Mouse (Mus musculus) embryonic facial prominence, embryonic 14.5 days (tissue): ENCODE results near the gene Tnnt3. TPM values are rescaled to one million over a fixed set of nuclear protein-coding genes. Genes with fewer than 3 reads are reported as not detected.

ENCODE experiments used
- ATAC-seq: fragments of 200-750 bp; cut with Nextera tagmentation; 2 replicates; pipeline ENCODE4 v1.8.0; 2017; ENCODE audit warnings: low read depth, moderate number of reproducible peaks, moderate TSS enrichment
- DNase-seq: peaks from one replicate; pipeline ENCODE4 v3.0.0-alpha.2; 2015; ENCODE audit warnings: low spot score
- H3K27ac ChIP-seq: fragments of 300-500 bp; sonication (generic); replicated peaks from 2 replicates; pipeline ENCODE4 v1.5.1; 2014; ENCODE audit warnings: low read depth, mild to moderate bottlenecking, low read length, moderate library complexity
- H3K27me3 ChIP-seq: fragments of 300-500 bp; sonication (generic); replicated peaks from 2 replicates; pipeline ENCODE4 v1.6.1; 2014; ENCODE audit warnings: low read length; ENCODE audit not compliant: control insufficient read depth, insufficient read depth
- H3K36me3 ChIP-seq: fragments of 300-500 bp; sonication (generic); 2 replicates; pipeline ENCODE4 v1.6.1; 2014; ENCODE audit warnings: low read length, mixed read lengths; ENCODE audit not compliant: control insufficient read depth, insufficient read depth
- H3K4me1 ChIP-seq: fragments of 300-500 bp; sonication (generic); 2 replicates; pipeline ENCODE4 v1.6.1; 2014; ENCODE audit warnings: antibody characterized with exemption, low read length; ENCODE audit not compliant: control insufficient read depth, insufficient read depth
- H3K4me2 ChIP-seq: fragments of 300-500 bp; sonication (generic); 2 replicates; pipeline ENCODE4 v1.6.1; 2014; ENCODE audit warnings: low read depth, mild to moderate bottlenecking, low read length, moderate library complexity, mixed read lengths
- H3K4me3 ChIP-seq: fragments of 300-500 bp; sonication (generic); 2 replicates; pipeline ENCODE4 v1.5.1; 2014; ENCODE audit warnings: low read depth, mild to moderate bottlenecking, low read length
- H3K9ac ChIP-seq: fragments of 300-500 bp; sonication (generic); 2 replicates; pipeline ENCODE4 v1.6.1; 2014; ENCODE audit warnings: low read depth, mild to moderate bottlenecking, low read length, moderate library complexity, mixed read lengths
- H3K9me3 ChIP-seq: fragments of 300-500 bp; sonication (generic); 2 replicates; pipeline ENCODE4 v1.6.1; 2016; ENCODE audit warnings: low read length; ENCODE audit not compliant: control insufficient read depth
- WGBS: fragments of 180-500 bp; shearing (Covaris S2); extraction: QIAGEN DNeasy Blood & Tissue Kit; methylation state at CpG from one replicate; pipeline ENCODE4 v1.1.7; 2014; 5-methylcytosine and 5-hydroxymethylcytosine counted together
- polyA plus RNA-seq: library from polyadenylated mRNA; unstranded; fragments of >200 nt; fragmentation: Nextera tagmentation; extraction: Ambion mirVana; gene quantifications from 2 replicates; pipeline ENCODE4 v1.2.1, GENCODE M21; 2014

The Tnnt3 gene
- 376 and 643 TPM in 2 replicates for polyA plus RNA-seq

DNA sequence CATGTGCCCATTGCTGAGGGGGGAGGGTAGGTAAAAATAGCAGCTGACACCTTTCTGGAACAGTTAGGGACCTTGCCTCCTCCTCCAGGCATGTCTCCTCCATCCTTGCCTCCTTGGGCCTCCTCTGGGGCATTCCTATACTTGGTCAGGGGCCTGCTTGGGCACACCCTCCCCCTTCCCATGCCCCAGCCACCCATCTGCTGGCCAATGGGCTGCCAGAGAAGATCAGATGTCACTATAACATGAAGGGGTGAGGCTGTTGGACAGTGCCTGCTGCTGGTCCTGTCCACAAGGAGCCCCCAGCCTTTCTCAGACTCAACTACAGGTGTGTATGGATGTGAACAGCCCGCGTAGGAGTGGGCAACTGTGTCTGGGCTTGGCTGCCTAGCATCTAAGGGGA is at the start of gene Tnnt3:
TSS of gene Tnnt3 (plus strand) at position 262 of the 400 bp plus-strand sequence.
- Histone ChIP-seq H3K4me1 (peaks cover 3% of the 10 kb centered on the region; the same call in 1 of the 2 replicates), H3K27ac (peak within 1 kb of the TSS; percentile 62), H3K4me2 (no peak within 1 kb of the TSS), H3K4me3 (no peak within 1 kb of the TSS), H3K9ac (no peak within 1 kb of the TSS), H3K9me3 (no peaks in the 10 kb centered on the region), H3K27me3 (no peaks in the 10 kb centered on the region), H3K36me3 (no peaks in the 10 kb centered on the region)
- 94% methylated on average over 2 of the region's 2 CpGs for WGBS
- DNase-seq (no peak), ATAC-seq (no peak; the same call in 1 of the 2 replicates)

DNA sequence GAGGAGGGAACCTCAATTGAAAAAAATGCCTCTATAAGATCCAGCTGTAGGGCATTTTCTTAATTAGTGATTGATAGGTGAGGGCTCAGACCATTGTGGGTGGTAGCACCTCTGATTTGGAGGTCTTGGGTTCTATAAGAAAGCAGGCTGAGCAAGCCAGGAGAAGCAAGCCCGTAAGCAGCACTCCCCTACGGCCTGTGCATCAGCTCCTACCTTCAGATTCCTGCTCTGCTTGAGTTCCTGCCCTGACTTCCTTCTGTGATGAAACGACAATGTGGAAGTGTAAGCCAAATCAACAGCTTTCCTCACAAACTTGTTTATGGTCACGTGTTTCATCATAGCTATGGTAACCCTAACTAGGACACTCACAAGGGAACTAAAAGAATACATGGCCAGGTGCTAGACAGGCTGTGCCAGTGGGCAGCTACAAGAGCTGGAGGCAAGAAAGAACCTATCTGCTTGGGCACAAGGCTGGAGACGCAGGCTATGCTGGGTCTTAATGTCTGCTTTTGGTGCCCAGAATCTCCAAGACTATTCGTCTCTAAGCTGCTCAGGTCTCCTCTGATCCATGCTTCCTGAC is 49.5 kb upstream of the Tnnt3 start:
- H3K9ac ChIP-seq, result no peak overlapping the region
- WGBS, result 74% methylated on average over 6 of the region's 6 CpGs
- no peak overlapping the region for H3K4me3 ChIP-seq
- DNase-seq (no peak), ATAC-seq (no peak)
- no peaks in the 10 kb centered on the region for H3K36me3 ChIP-seq
- no peak overlapping the region for H3K27ac ChIP-seq
- no peaks in the 10 kb centered on the region for H3K4me1 ChIP-seq
- H3K27me3 ChIP-seq, result no peaks in the 10 kb centered on the region
- H3K4me2 ChIP-seq, result no peak overlapping the region
- H3K9me3 ChIP-seq, result no peaks in the 10 kb centered on the region

DNA sequence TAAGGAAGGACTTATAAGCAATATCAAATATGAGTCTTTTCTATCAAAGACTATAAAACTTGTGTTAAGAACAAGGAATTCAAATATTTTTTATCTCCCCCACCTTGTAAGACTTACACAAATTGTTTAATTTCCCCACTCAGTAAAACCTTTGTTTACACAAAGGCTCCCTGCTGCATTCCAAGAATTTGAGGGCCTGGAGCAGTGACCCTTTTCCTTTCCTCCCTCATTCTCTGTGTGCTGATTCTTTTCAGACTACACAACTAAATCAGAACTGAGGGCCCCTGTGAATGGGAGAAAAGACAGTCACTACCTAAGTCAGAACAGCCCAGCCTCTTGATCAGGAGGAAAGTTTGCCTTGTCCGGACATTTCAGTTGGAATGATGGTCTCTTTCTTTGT is 43.9 kb upstream of the Tnnt3 start:
- DNase-seq (peak; percentile 37), ATAC-seq (no peak)
- Histone ChIP-seq H3K27ac (peak overlapping the region; percentile 90), H3K36me3 (no peaks in the 10 kb centered on the region), H3K27me3 (no peaks in the 10 kb centered on the region), H3K4me3 (no peak overlapping the region), H3K9me3 (no peaks in the 10 kb centered on the region), H3K4me2 (no peak overlapping the region), H3K9ac (no peak overlapping the region), H3K4me1 (peaks cover 36% of the 10 kb centered on the region)
- 9% methylated on average over 1 of the region's 1 CpGs for WGBS

DNA sequence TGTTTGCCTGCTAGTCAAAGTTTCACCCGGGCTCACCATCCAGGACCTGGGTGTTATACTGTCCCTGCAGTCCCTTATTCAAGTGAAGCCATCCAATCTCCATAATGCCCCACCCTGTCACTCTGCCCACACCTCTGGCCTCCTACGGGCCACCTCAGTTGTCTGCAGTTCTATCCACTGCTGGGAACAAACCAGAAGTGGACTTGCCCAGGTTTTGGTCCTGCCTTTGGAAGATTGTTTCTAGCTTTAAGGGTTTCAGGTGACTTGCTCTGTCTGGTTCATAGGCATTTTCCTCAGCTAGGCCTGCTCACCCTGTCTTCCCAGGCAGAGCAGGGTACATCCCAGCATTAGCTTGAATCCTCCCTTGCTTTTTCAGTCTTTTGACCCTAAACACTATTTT is 43.4 kb upstream of the Tnnt3 start:
- Histone ChIP-seq H3K27ac (peak overlapping the region; percentile 90), H3K4me1 (peaks cover 36% of the 10 kb centered on the region), H3K4me2 (no peak overlapping the region), H3K9me3 (no peaks in the 10 kb centered on the region), H3K36me3 (no peaks in the 10 kb centered on the region), H3K4me3 (no peak overlapping the region), H3K9ac (0 out of 2 replicates have a peak overlapping the region, but pooled peaks have one; percentile 12), H3K27me3 (no peaks in the 10 kb centered on the region)
- DNase-seq (no peak), ATAC-seq (no peak)
- 47% methylated on average over 2 of the region's 2 CpGs for WGBS

DNA sequence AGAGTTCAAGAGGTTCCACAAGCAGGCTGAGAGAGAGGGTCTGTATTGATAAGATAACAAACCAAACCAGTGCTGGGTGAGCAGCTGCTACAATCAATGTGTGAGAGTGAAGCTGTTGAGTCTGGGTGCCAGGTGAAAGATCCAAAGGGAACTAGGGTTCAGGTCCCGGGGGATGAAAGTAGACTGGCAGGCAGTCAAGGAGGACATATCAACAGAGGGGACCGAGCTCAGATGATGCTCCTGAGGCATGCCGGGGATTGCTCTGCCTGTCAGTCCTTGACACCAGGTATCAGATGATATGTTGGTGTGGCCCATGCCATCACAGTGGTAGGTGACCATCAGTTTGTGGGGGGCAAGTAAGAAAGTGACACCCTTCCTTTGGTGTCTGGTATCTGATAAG is 41.8 kb upstream of the Tnnt3 start:
- Histone ChIP-seq H3K9me3 (no peaks in the 10 kb centered on the region), H3K9ac (no peak overlapping the region), H3K4me2 (no peak overlapping the region), H3K27ac (peak overlapping the region; percentile 98), H3K4me3 (no peak overlapping the region), H3K4me1 (peaks cover 36% of the 10 kb centered on the region), H3K27me3 (no peaks in the 10 kb centered on the region), H3K36me3 (no peaks in the 10 kb centered on the region)
- 58% methylated on average over 3 of the region's 3 CpGs for WGBS
- ATAC-seq (no peak), DNase-seq (no peak)

DNA sequence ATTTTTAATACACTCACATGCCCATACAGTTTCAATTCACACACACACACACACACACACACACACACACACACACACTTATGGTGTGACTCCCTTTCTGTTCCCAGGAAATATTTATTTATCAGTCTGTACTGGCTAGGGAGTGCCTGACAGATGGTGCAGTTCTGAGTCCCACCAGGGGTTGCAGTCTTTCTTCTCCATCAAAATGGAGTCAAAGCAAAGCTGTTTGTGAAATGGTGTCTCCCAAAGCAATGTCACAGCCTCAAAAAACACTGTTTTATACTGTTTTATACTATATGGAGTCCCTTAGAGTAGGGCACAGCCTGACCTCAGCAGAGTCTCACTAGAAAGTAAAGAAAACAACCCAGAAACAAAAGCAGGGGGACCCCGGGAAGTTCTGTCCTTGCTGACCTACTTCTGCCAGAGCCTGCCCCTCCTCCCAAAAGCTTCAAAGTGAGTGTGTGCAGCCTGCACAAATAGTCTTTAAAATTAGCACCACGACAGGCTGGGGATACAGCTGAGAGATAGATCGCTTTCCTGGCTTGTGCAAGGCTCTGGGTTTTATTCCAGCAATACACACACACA is 41.3 kb upstream of the Tnnt3 start:
- DNase-seq (peak; percentile 70), ATAC-seq (0 out of 2 replicates have a peak, but pooled peaks have one; percentile 27)
- no peak overlapping the region for H3K4me3 ChIP-seq
- H3K27me3 ChIP-seq, result no peaks in the 10 kb centered on the region
- no peaks in the 10 kb centered on the region for H3K9me3 ChIP-seq
- peak overlapping the region; percentile 98 for H3K27ac ChIP-seq
- WGBS, result 6% methylated on average over 3 of the region's 3 CpGs
- H3K4me2 ChIP-seq, result no peak overlapping the region
- peak overlapping the region; percentile 60 for H3K9ac ChIP-seq
- H3K4me1 ChIP-seq, result peaks cover 36% of the 10 kb centered on the region
- no peaks in the 10 kb centered on the region for H3K36me3 ChIP-seq

DNA sequence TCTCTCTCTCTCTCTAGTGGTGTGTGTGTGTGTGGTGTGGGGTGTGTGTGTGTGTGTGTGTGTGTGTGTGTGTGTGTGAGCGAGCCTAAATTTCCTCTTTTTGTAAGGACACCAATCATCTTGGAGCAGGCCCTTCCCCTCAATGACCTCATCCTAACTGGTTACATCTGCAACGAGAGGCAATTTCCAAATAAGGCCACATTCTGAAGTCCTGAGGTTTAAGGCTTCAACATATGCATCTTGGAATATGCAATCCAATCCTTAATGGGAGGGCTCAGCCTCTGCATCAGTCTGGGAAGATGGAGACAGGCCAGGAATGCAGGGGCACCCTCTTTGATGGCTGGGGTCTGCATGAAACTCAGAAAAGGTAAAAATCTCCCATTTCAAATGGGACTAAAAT is 40.6 kb upstream of the Tnnt3 start:
- H3K9ac ChIP-seq, result no peak overlapping the region
- peak overlapping the region; percentile 98 for H3K27ac ChIP-seq
- no peaks in the 10 kb centered on the region for H3K9me3 ChIP-seq
- WGBS, result 2% methylated on average over 2 of the region's 2 CpGs
- peak; percentile 96 for DNase-seq
- H3K36me3 ChIP-seq, result no peaks in the 10 kb centered on the region
- H3K4me3 ChIP-seq, result no peak overlapping the region
- peak; percentile 85 for ATAC-seq
- no peak overlapping the region for H3K4me2 ChIP-seq
- peaks cover 36% of the 10 kb centered on the region for H3K4me1 ChIP-seq
- H3K27me3 ChIP-seq, result no peaks in the 10 kb centered on the region

DNA sequence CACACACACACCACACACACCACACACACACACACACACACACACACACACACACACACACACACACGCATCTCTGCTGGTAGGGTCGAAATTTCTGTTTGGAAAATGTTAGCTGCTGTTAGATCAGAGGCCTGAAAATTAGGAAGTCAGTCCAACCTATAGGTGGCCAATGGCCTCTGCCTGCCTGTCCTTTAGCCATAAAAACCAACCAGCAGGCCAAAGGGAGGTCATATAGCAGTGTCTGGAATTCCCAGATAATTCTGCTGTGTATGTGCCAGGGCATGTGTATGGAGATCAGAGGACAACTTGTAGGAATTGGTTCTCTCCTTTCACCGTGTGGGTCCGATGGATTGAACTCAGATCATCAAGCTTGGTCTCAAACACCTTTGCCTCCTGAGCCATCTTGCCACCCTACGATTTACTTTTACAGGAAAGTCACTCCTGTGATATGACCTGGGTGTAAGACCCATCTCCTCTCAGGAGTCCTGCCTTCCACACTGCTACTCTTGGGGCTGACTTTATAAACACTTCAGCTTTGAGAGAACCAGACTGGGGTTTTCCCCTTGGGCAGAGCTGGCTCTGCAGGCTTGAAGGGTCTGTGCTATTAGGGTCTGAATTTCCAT is 39.8 kb upstream of the Tnnt3 start:
- no peak overlapping the region for H3K4me3 ChIP-seq
- no peaks in the 10 kb centered on the region for H3K27me3 ChIP-seq
- H3K9me3 ChIP-seq, result no peaks in the 10 kb centered on the region
- peaks cover 36% of the 10 kb centered on the region for H3K4me1 ChIP-seq
- DNase-seq (no peak), ATAC-seq (no peak)
- WGBS, result 60% methylated on average over 5 of the region's 5 CpGs
- no peaks in the 10 kb centered on the region for H3K36me3 ChIP-seq
- no peak overlapping the region for H3K4me2 ChIP-seq
- H3K9ac ChIP-seq, result no peak overlapping the region; the same call in 1 of the 2 replicates
- H3K27ac ChIP-seq, result peak overlapping the region; percentile 98
